Mouse (Mus musculus) right cerebral cortex, adult 18-20 months (tissue): ENCODE measurements around the gene Pik3ap1.
"Not testable (repeated sequence)": the region's sequence is repeated elsewhere in the genome, so short reads cannot be mapped to it uniquely, and the experiment has no call there.

Experiments used
- DNase-seq: peaks from one replicate; pipeline ENCODE4 v3.0.0; 2022; ENCODE audit warnings: mixed read lengths

Pik3ap1 gene

DNA sequence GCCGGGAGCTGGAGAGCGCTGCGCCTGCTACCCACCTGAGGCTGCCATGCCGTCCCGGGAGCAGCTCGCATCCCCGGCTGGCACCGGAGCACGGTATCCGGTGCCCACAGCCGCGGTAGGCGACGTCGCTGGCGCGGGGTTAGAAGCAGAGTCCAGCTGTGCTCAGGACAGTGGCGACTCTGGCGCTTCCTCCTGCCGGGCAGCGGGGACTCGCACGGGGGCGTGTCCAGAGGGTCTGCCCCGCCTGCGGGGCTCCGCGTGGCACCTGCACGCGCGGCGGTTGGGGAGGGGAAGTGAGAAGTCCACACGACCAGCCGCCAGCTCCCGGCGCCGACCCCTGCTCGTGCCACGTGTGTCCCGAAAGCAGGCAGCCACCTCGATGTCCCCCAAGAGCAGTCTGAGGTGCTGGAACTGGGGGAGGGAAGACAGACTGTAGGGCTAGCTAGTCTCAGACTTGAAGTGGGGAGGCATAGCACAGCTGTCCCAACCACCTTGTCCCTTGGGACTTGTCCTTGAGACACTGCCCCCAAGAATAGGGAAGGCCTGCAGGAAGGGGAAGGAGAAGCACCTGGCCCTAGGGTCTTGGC is at the start of gene Pik3ap1:
Pik3ap1 (minus strand) TSS at position 181 of the 587 bp plus-strand sequence.
- DNase-seq: no peak

DNA sequence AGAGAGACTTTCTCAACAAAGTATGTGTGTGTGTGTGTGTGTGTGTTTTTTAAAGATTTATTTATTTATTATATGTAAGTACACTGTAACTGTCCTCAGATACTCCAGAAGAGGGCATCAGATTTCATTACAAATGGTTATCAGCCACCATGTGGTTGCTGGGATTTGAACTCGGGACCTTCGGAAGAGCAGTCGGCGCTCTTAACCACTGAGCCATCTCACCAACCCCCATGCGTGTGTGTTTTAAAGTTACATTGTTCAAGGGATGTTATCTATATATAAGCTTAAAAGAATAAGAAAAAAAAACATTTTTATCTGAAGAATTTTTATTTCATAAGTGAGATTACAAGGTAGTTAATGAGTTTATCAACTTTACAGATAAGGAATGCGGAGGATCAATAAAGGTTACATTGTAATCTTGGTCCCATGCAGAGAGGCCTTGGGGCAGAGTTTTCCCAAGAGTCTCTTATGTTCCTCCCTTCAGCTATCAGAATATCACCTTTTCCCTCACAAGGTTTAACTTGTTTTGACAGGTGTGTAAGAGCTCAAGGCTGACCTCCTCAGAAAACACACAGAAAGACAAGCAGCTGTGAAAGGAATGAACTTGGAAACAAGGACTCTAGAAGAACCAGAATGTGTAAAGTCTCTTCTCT is 46.7 kb upstream of the Pik3ap1 start:
- DNase-seq: not testable (repeated sequence)

DNA sequence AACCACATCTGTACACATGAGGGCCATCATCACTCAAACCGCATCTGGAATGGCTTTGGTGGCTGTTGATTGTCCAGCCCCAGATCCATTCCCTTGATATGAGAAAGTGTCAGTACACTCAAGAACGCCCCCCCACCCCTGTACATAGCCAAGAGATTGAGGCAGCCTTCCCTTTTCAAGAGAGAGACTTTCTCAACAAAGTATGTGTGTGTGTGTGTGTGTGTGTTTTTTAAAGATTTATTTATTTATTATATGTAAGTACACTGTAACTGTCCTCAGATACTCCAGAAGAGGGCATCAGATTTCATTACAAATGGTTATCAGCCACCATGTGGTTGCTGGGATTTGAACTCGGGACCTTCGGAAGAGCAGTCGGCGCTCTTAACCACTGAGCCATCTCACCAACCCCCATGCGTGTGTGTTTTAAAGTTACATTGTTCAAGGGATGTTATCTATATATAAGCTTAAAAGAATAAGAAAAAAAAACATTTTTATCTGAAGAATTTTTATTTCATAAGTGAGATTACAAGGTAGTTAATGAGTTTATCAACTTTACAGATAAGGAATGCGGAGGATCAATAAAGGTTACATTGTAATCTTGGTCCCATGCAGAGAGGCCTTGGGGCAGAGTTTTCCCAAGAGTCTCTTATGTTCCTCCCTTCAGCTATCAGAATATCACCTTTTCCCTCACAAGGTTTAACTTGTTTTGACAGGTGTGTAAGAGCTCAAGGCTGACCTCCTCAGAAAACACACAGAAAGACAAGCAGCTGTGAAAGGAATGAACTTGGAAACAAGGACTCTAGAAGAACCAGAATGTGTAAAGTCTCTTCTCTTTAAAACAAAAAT is 41.2 kb upstream of the Pik3ap1 start:
- not testable (repeated sequence) for DNase-seq

DNA sequence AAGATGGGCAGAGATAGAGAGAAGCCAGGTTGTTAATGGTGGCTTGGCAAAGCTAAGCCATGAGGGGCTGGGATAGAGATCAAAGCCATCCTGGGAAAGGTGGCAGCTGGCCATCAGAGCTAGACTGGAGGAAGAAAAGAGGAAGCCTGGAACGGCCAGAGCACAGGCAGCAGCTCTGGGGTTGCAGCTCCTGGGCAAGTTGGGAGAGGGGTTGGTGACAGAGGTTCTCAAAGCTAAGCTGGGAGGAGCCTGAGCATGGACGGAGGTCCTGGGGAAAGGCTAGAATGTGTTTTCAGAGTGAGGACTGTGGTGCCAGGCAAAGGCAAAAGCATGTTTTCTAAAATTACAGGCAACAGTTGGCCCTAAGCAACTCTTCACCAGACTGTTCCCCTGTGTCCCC is 36.4 kb upstream of the Pik3ap1 start:
- DNase-seq: no peak

DNA sequence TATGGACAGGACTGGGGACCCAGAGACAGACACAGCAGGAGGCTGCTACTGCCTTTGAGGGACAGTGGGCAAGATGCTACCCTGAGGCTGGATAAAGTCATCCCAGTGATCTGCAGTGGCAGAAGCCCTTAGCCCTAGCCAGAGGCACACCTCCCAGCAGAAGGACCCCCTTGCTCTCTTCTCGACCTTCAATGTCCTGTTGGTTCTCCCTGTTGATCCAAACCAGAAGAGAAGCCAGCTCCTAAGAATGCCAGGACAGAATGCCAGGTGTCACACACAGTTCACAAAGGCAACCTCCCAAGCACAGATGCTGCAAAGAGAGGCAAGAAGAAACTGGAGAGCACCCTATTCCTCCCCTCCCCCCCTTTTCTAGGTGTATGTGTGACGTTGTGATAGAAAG is 33.9 kb upstream of the Pik3ap1 start:
- DNase-seq: no peak

DNA sequence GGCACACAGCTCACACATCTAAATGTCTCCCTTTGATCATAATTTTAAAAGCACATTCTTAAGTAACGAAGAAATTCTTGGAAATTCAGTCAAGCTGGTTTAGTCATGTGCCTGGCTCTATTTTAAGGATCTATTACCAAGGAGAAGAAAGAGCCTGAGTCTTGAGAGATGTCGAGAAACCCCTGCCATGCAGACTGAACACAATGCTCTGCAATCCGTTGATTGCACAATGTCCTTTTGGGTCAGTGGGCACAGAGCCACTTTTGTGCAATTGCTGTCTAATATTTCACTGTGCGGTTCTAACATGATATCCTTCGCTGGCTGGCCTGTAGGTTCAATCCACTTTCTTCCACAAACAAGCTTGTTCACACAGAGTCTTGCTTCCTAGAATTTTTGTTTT is 33.1 kb upstream of the Pik3ap1 start:
- no peak for DNase-seq

DNA sequence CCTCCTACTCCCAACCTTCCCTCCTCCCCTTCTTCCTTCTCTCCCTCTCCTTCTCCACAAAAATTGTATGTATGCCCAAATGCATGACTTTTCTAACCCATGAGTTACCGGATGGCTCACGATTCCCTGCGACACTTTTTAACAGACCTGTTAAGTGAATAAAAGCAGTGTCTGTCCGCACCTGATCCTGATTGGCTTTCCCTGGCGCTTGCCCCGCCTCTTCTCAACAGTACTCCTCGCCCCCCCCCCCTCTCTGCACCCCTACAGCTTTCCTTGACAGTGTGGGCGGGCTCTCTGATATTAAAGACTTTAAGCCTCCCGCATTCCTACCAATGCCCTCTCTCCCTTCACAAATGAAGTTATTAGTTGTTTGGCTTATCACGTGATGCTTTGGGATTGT is 31.3 kb upstream of the Pik3ap1 start:
- no peak for DNase-seq

DNA sequence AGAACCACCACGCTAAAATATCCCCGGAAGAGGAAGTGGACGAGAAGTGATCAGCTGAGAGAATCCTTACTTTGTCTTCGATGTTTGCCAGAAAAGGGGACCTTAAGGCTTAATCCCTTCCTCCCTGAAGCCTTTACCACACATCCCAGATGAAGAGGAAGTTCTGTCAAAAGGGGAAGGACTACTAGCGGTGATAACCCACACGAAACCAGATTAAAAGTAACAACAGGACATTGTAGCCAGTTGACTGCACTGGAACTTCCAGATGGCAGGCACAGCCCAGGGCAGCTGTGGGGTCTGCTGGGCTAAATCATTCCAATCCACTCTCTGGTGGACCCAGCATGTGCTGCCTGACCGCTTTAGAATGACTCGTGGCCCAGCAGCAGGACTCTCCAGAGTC is 17.7 kb upstream of the Pik3ap1 start:
- DNase-seq: no peak

DNA sequence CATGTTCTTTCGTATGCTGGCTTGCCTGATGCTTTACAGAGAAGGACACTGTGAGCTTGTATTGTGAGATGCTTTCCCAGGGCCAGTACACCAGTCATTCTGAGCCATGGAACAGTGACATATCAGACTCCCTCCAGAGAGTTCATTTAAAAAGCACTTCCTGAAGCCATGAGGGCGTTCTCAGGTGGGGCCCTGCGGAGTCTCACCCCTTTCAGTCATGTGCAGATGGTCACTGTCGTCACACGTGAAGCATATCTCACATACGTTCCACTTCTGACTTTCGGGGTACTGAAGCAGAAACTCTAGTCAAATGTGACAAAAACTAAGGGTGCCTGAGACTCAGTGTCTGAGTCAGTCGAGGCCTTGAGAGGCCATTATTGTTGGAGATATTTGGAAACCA is 6.0 kb upstream of the Pik3ap1 start:
- DNase-seq: no peak

DNA sequence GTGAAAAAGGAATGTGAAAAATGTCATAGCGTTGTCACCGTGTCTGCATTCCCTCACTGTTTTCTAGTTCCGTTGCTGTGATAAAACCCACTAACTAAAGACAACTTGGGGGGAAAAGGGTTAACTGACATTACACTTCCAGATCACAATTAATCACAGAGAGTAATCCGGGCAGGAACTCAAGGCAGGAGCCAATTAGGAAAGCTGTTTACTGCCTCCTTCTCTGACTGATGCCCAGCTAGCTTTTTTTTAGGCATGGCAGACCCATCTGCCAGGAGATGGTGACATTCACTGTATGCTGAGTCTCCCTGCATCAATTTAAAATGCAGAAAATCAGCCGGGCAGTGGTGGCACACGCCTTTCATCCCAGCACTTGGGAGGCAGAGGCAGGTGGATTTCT is 4.4 kb upstream of the Pik3ap1 start:
- no peak for DNase-seq

DNA sequence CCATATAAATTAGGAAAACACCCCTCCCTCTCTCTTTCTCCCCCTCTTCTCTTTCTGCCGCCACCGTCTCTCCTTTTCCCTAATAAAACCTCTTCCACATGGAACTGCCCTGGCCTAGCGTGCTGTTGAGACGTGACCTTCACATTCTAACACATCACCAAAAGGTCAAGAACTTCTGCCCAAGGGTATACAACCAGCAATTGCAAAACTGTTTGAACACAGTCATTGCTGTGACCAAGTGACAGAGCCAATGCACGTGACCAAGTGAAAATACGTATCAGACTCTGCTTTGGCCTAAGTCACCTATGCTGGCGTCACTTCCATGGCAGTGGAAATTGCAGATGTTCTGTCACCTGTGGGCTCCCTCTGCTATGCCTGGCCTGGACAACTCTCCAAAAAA is 3.3 kb upstream of the Pik3ap1 start:
- DNase-seq: no peak

DNA sequence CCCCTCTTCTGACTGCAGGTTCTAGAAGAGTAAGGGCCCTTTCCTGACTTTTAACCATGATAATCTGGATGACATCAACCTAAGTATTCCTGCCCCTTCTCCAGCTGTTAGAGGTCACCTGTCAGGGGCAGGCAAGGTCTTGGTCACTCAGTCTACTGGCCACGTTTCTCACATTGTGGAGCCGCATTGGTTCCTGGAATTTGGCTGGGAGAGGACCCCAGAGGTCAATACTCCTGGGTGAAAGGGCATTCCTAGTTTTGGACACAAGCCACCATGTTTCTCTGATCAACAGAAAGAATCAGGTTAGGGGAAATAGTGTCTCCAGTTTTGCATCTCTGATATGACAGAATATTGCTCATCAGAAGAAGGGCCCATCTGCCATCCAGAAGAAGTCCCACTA is 2.4 kb upstream of the Pik3ap1 start:
- no peak for DNase-seq

DNA sequence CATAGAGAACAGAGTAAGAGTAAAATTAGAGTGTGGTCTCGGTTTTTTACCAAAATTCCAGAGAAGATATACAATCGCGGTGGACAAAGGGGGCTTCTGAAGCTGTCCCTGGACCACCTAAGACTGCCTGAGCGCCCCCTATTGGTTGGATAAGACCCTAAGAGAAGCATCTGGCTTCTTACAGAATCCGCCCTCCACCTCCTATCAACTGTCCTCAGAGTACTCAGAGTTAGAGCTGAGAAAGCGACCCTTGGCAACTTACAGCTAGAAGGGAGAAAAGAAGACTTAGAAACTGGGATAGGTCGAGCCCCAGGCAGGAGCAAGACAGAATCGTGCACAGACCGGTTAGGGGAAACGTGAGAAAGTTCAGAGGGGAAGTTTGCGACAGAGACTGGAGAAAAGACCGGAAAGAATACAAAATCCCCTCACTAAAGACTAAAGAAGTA is 473 bp downstream of the Pik3ap1 start:
- DNase-seq: no peak

DNA sequence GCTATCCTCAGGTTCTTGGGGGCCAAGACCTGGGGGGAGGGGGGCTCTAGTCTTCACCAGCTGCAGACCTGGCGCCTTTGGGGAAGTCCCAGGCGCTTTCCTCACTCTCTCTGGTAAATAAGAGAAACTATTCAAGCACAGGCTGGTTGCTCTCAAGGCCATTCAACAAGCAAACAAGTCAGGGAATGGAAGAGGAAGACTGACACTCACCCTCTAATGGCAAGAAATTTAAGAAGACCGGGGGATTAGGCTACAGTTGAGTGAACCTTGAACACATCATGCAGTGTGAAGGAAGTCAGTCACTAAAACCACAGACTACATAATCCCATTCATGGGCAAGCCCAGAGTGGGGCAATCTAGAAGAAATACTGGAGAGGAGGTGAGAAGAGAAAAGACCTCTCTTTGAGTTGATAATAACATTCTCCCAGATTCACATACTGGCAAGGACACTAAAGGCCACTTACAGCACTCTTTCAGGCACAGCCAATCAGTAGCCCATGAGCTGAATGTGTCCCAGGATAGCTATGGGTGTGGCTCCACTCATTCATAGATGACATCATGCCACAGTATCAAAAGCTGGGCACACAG is 2.4 kb downstream of the Pik3ap1 start:
- DNase-seq: no peak

DNA sequence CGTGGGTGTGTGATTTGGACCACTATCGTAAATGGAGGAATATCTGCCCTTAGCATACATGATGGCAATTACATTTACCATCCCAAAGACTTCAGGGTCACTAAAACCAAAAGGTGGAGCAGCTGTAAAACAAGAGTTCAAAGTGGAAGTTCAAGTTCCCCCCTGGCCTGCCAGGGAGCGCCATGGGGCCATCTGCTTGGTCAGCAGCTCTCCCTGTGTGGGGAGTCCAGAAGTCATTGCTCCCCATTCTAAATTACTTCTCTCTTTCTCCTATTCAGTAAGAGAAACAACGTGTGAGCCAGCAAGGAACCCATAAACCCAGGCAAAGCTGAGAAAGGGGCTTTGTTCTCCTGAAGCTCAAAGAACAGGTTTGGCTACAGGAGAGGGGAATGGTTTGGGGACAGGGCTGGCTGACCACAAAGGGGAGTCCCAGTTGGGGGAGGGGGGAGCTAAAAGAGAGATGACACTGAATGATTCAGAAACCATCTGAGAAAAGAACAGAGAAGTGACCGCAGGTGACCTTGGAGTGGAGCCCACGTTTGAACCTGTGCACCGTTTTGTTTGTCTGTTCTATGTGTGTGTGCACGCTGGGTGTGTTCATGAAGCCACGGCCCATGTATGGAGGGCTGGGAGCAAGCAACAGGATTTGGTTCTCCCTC is 3.2 kb downstream of the Pik3ap1 start:
- no peak for DNase-seq

DNA sequence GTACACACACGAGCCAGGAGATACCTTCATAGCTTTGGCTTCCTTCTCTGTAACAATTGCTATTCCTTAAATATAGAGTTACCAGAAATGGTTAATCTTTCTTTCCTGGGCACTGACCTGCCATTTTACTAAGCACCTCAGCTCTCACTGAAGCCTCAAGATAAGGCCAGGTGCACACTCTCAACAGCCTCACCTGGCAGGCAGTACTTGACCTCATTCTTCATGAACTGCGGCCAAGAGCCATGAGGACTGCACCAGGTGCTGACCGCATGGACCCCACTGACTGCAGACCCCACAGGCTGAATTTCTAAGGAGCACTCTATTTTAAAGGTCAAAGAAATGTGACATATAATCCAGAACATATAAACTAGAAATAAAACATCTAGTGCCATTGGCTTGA is 5.7 kb downstream of the Pik3ap1 start:
- no peak for DNase-seq

DNA sequence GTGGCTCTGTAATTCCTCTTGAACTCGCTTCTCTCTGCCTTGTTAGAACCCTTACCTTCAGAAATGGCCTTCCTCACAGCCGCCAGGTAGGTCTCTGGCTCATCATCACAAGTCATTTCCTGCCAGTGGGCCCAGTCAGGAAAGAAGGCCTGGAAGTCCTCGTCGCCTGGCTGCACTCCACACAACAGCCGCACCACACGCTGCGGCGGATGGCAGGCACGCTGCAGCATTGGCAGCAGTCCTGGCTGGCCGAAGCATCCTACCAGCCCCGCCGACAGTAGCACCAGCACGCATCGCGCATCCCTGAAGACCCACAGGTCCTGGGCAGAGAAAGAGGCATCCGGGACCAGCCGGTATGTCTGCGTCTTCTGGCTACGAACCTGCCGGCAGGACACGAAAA is 9.1 kb downstream of the Pik3ap1 start:
- no peak for DNase-seq

DNA sequence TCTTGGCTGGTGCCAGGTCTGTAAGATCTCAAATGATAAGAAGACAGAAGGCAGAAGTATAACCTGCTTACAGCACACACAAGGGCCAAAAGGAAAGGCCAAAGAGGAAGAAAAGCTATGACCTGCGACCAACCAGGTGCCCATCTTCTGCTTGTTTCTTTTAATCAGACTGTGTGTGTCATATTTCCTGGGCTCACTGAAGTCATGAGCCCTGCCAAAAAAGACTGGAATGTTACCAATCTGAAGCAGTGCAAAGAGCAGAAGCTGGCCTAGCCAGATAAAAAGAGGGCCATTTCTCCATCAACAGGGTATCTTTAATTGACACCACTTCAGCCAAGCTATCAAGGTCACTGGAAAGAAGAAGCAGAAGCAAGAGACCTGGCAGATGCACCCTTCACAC is 9.8 kb downstream of the Pik3ap1 start:
- DNase-seq: no peak

DNA sequence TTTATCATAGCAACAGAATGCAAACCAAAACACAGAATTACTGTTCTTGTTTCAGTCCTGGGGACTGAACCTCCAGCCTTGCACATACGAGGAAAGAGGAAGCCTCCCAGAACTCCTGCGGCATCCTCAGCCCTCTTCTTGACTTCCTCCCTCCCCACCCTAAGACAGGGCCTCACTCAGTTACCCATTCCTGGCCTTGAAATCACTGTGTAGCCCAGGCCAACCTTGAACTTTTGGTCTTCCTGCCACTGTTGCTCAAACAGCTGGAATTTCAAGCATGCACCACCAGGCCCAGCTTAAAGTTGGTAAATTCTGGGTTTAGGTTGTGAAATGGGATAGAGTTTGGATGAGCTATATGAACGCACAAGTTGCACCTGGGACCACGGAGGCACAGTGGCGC is 10.2 kb downstream of the Pik3ap1 start:
- no peak for DNase-seq

DNA sequence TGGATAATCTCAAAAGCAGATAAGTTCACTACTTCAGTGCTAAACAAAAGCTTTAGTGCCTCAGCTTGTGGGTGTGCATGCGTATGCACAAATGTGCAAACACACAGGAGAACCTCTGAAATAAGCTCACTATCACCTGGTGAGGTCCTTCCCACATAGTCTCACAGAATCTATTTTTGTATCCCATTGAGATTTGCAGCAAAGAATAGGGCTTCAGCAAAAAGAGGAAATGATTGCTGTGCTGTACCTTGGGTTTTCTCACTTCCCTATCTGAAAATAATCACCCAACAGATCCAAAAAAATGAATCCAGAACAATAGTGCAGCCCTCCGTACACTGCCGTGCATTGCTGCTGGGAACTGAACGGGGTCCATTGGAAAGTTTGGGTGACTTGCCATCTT is 12.6 kb downstream of the Pik3ap1 start:
- no peak for DNase-seq

DNA sequence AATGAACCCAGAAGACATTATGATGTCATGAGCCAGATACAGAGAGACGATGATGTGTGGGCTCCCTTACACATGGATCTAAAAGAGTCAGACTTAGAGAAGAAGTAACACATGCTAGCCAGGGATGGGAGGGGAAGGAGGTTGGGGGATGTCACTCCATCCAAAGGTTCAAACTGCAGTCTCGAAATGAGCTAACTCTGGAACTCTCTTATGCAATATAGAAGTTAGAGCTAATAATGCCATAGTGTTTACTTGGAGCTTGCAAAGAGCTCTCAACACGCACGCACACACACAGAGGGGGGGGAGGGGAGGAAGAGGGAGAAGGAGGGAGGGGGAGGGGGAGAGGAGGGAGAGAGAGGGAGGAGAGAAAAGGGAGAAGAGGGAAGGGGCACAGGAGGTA is 13.5 kb downstream of the Pik3ap1 start:
- no peak for DNase-seq

DNA sequence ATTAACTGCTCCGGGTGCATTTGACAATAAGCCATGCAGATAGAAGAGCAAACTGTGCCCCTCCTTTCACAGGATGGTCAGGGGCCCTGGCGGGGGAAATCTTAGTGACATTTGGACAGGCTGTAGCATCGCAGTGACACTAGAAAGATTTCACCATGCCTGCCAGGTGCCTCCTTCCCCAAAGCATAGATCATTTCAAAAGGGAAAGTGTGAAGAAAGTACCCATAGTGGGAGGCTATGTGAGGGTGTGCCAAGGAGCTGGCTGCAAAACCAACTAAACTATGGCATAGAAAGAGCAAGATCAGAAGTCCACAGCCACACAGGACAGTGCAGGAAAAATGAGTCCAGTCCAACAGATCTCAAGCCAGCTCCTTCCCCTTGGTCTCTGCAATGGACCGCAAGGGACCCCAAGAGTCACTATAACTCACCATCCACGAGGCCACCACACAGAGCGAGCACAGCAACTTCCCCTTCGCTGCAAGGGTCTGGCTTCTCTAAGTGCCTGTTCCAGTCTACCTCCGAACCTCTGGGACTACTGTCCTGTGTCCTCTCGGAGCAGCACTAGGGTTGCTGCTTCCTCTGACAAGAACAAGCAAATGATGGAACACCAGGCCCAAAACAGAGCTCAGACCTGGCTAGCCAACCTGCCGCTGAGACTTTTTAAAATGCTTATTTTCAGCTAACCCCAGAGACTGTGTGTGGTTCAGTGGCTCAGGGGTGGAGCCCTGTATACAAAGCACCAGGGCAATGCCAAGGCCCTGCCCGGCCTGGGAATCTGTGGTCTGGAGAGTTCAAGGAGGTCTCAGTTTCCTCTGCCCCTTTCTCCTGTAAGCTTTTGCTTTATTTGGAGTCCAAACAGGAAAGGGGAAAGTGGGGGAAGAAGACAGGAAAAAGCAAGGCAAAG is 15.1 kb downstream of the Pik3ap1 start:
- no peak for DNase-seq
